ENCODE assay signal across 8 mouse cellular contexts in the genomic region with DNA sequence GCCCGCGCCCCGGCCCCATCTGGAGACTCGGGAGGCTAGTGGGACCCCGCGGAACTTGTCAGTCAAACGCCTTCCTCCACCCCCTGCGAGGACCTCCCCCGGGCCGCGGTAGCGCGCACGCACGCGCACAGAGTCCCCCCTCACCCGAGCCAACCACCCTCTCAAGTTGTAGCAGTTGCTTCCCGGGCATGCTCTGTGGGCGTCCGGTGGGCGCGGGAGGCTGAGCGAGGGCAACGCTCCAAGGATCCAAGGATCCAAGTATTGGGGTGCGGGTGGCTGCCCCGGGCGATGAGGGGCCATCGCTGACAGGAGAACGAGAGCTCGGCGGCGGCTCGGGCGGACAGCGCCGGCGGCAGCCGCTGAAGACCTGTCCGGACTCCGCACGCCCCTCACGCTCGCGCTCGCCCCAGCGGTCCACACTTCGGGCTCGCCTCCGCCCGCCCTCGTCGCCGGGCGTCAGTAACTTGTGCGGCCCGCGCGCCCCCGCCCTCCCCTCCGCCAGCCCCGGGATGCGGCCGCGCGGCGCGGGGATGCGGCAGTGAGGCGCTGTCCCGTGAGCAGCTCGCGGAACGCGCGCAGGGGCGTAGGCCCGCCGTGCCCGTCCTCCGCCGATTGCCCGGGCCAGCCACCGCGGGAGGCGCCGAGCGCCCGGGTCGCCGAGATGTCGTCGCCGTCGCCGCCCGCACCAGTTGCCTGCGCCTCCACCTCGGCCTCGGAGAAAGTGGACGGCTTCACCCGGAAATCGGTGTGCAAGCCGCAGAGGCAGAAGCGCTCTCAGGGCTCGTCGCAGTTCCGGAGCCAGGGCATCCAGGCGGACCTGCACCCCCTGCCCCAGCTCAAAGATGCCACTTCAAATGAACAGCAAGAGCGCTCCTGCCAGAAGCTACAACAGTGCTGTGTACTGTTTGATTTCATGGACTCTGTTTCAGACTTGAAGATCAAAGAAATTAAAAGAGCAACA. TPM values are rescaled to one million over a fixed set of nuclear protein-coding genes. Genes with fewer than 3 reads are reported as not detected.
DNase-seq lines count a peak whose midpoint lies in the region; ATAC-seq and TF ChIP-seq lines count a peak whose summit lies in the region.
"Not testable (repeated sequence)": the region's sequence is repeated elsewhere in the genome, so short reads cannot be mapped to it uniquely, and the experiment has no call there.

No protein-coding gene starts in this region.

- not testable (repeated sequence) for H3K9me3 ChIP-seq in embryonic facial prominence, embryonic 11.5 days (replicated peaks; ENCODE audit: control insufficient read depth, low read length); hindbrain, embryonic 15.5 days; liver, embryonic 14.5 days (ENCODE audit: control insufficient read depth, low read length); midbrain, embryonic 15.5 days

- TF ChIP-seq CTCF in liver, embryonic 14.5 days (IDR thresholded peaks at IDR 0.05; ENCODE audit: low read depth) = not testable (repeated sequence)

- DNase-seq in ES-CJ7 (ENCODE audit: low read depth, low spot score) = peak; percentile 79
- peak; percentile 19 for DNase-seq in embryonic facial prominence, embryonic 11.5 days (ENCODE audit: low spot score)
- peak; percentile 86 for DNase-seq in heart, adult 11 months
- DNase-seq in layer of hippocampus, postnatal 10 days (ENCODE audit: low spot score in 2 of 2) = peak; percentile 21 to 42
- not testable (repeated sequence) for DNase-seq in liver, embryonic 14.5 days (ENCODE audit: low read depth in 3 of 3, low spot score in 3 of 3)
- peak; percentile 20 for DNase-seq in right cerebral cortex, postnatal 25 days

- peak overlapping the region; percentile 77 for H3K4me2 ChIP-seq in embryonic facial prominence, embryonic 11.5 days (ENCODE audit: low read depth, low read length)
- H3K4me2 ChIP-seq in hindbrain, embryonic 15.5 days = peak overlapping the region; percentile 84
- H3K4me2 ChIP-seq in liver, embryonic 14.5 days (ENCODE audit: low read depth) = peak overlapping the region; percentile 37
- peak overlapping the region; percentile 78 for H3K4me2 ChIP-seq in midbrain, embryonic 15.5 days

- not testable (repeated sequence) for TF ChIP-seq EP300 in liver, embryonic 14.5 days (IDR thresholded peaks at IDR 0.05; ENCODE audit: low read depth)

- not testable (repeated sequence) for H3K4me1 ChIP-seq in embryonic facial prominence, embryonic 11.5 days (ENCODE audit: control insufficient read depth, insufficient read depth, low read length); hindbrain, embryonic 15.5 days (replicated peaks); liver, embryonic 14.5 days (replicated peaks; ENCODE audit: control insufficient read depth in 2 of 2, insufficient read depth in 2 of 2, low read length in 1 of 2); midbrain, embryonic 15.5 days

- peak overlapping the region; percentile 43 for H3K9ac ChIP-seq in embryonic facial prominence, embryonic 11.5 days (replicated peaks; ENCODE audit: low read length)
- peak overlapping the region; percentile 39 for H3K9ac ChIP-seq in hindbrain, embryonic 15.5 days
- H3K9ac ChIP-seq in liver, embryonic 14.5 days (replicated peaks) = not testable (repeated sequence)
- H3K9ac ChIP-seq in midbrain, embryonic 15.5 days = peak overlapping the region; percentile 41

- peak; percentile 85 for ATAC-seq in embryonic facial prominence, embryonic 11.5 days (replicated peaks; ENCODE audit: insufficient number of reproducible peaks, low FRiP score, low TSS enrichment, low read depth)
- ATAC-seq in hindbrain, embryonic 15.5 days (ENCODE audit: low FRiP score, low read depth) = peak; percentile 94
- 0 out of 2 replicates have a peak, but pooled peaks have one; percentile 23 for ATAC-seq in liver, embryonic 14.5 days (ENCODE audit: insufficient read depth)
- ATAC-seq in midbrain, embryonic 15.5 days (replicated peaks) = peak; percentile 97

- H3K4me3 ChIP-seq in embryonic facial prominence, embryonic 11.5 days (ENCODE audit: low read depth, low read length) = peak overlapping the region; percentile 43
- H3K4me3 ChIP-seq in hindbrain, embryonic 15.5 days = peak overlapping the region; percentile 55
- peak overlapping the region in 1 of 2 experiments; percentile 18; a peak in 2 of 4 replicates for H3K4me3 ChIP-seq in liver, embryonic 14.5 days (ENCODE audit: insufficient read depth in 1 of 2, low read depth in 2 of 2, low read length in 2 of 2)
- H3K4me3 ChIP-seq in midbrain, embryonic 15.5 days = peak overlapping the region; percentile 54

- under 1% methylated on average over 78 of the region's 109 CpGs for WGBS in embryonic facial prominence, embryonic 11.5 days
- WGBS in hindbrain, embryonic 15.5 days = under 1% methylated on average over 84 of the region's 109 CpGs
- under 1% methylated on average over 66 of the region's 109 CpGs for WGBS in liver, embryonic 14.5 days (ENCODE audit: insufficient replicate concordance)
- WGBS in midbrain, embryonic 15.5 days = under 1% methylated on average over 95 of the region's 109 CpGs

- not testable (repeated sequence) for H3K36me3 ChIP-seq in embryonic facial prominence, embryonic 11.5 days (replicated peaks; ENCODE audit: control insufficient read depth, insufficient read depth, low read depth, low read length); hindbrain, embryonic 15.5 days; liver, embryonic 14.5 days (replicated peaks; ENCODE audit: control insufficient read depth, insufficient read depth, low read depth); midbrain, embryonic 15.5 days (replicated peaks)

- H3K27me3 ChIP-seq in embryonic facial prominence, embryonic 11.5 days (ENCODE audit: control insufficient read depth, insufficient read depth, low read length); hindbrain, embryonic 15.5 days; liver, embryonic 14.5 days (ENCODE audit: control insufficient read depth, insufficient read depth, low read length); midbrain, embryonic 15.5 days (replicated peaks): not testable (repeated sequence)

- not testable (repeated sequence) for H3K27ac ChIP-seq in embryonic facial prominence, embryonic 11.5 days (replicated peaks; ENCODE audit: low read depth, low read length); hindbrain, embryonic 15.5 days (replicated peaks); liver, embryonic 14.5 days; midbrain, embryonic 15.5 days

RNA-seq across cellular contexts. Expression of gene Zfp991, which starts 29.9 kb away (rescaled TPM):
- 10.4 and 12.6 TPM in 2 replicates for polyA plus RNA-seq in embryonic facial prominence, embryonic 11.5 days (2014; fragmentation: Nextera tagmentation; extraction: Ambion mirVana)
- polyA plus RNA-seq in hindbrain, embryonic 15.5 days (2015; fragmentation: Nextera tagmentation; extraction: Ambion mirVana) = 4.6 and 5.9 TPM in 2 replicates
- total RNA-seq in layer of hippocampus, postnatal 10 days (2021) = 10 to 100 TPM in 1 of 2 experiments, 1 to 10 TPM in 1; 10.0 to 11.2 TPM
- polyA plus RNA-seq in liver, embryonic 14.5 days (2012; rRNA removed) = 0.94 and 2.6 TPM in 2 replicates
- 5.5 and 8.1 TPM in 2 replicates for polyA plus RNA-seq in liver, embryonic 14.5 days (2014; fragmentation: Nextera tagmentation; extraction: Ambion mirVana)
- polyA plus RNA-seq in midbrain, embryonic 15.5 days (2015; fragmentation: Nextera tagmentation; extraction: Ambion mirVana) = 3.2 and 3.3 TPM in 2 replicates

Comparison
In these comparisons a context has a peak if more than half of its experiments do, and no peak if none do; other contexts are left out.
1. ATAC-seq: peak in every context shown above with its lines; median percentile 97 in midbrain, embryonic 15.5 days; 94 in hindbrain, embryonic 15.5 days; 85 in embryonic facial prominence, embryonic 11.5 days; 23 in liver, embryonic 14.5 days.